Mouse (Mus musculus) midbrain, postnatal 0 days (tissue): Measurements from ENCODE around the gene Lpin2. TPM values are rescaled to one million over a fixed set of nuclear protein-coding genes. Genes with fewer than 3 reads are reported as not detected.

Experiments used
- ATAC-seq: fragments of 200-750 bp; cut with Nextera tagmentation; 2 replicates; pipeline ENCODE4 v1.8.0; 2017; ENCODE audit warnings: moderate number of reproducible peaks, mild to moderate bottlenecking, moderate TSS enrichment, moderate library complexity; ENCODE audit not compliant: low FRiP score
- DNase-seq: peaks from one replicate; pipeline ENCODE4 v3.0.0-alpha.2; 2015; ENCODE audit warnings: low spot score
- H3K27ac ChIP-seq: fragments of 300-500 bp; sonication (generic); 2 replicates; pipeline ENCODE4 v1.5.1; 2014; ENCODE audit warnings: low read depth, mild to moderate bottlenecking, low read length, mixed read lengths
- H3K27me3 ChIP-seq: fragments of 300-500 bp; sonication (generic); 2 replicates; pipeline ENCODE4 v1.6.1; 2014; ENCODE audit warnings: low read length, control low read depth, mixed read lengths; ENCODE audit not compliant: insufficient read depth
- H3K36me3 ChIP-seq: fragments of 300-500 bp; sonication (generic); 2 replicates; pipeline ENCODE4 v1.6.1; 2014; ENCODE audit warnings: low read length, control low read depth, mixed read lengths; ENCODE audit not compliant: insufficient read depth
- H3K4me1 ChIP-seq: fragments of 300-500 bp; sonication (generic); 2 replicates; pipeline ENCODE4 v1.6.1; 2014; ENCODE audit warnings: mild to moderate bottlenecking, control low read depth, antibody characterized with exemption, low read length, mixed read lengths; ENCODE audit not compliant: insufficient read depth
- H3K4me2 ChIP-seq: fragments of 300-500 bp; sonication (generic); 2 replicates; pipeline ENCODE4 v1.6.1; 2014; ENCODE audit warnings: low read depth, mild to moderate bottlenecking, low read length, mixed read lengths; ENCODE audit not compliant: poor library complexity, severe bottlenecking
- H3K4me3 ChIP-seq: fragments of 300-500 bp; sonication (generic); 2 replicates; pipeline ENCODE4 v1.5.1; 2014; ENCODE audit warnings: low read depth, mild to moderate bottlenecking, low read length, moderate library complexity
- H3K9ac ChIP-seq: fragments of 300-500 bp; sonication (generic); replicated peaks from 2 replicates; pipeline ENCODE4 v1.6.1; 2014; ENCODE audit warnings: mild to moderate bottlenecking, low read length, moderate library complexity, mixed read lengths; ENCODE audit not compliant: poor library complexity, severe bottlenecking
- H3K9me3 ChIP-seq: fragments of 300-500 bp; sonication (generic); 2 replicates; pipeline ENCODE4 v1.6.1; 2016; ENCODE audit warnings: low read length, control low read depth
- CTCF ChIP-seq: IDR thresholded peaks from 2 replicates; pipeline ENCODE4 v1.5.1; 2016; ENCODE audit warnings: antibody characterized with exemption, mild to moderate bottlenecking
- WGBS: fragments of 180-500 bp; shearing (Covaris S2); extraction: QIAGEN DNeasy Blood & Tissue Kit; methylation state at CpG from one replicate; pipeline ENCODE4 v1.1.7; 2014; 5-methylcytosine and 5-hydroxymethylcytosine counted together
- polyA plus RNA-seq: library from polyadenylated mRNA; unstranded; fragments of >200 nt; fragmentation: Nextera tagmentation; extraction: Ambion mirVana; gene quantifications from 2 replicates; pipeline ENCODE4 v1.2.1, GENCODE M21; 2015
- total RNA-seq: library from RNA; depleted of rRNA; stranded (reverse); fragments of >200 nt; gene quantifications from 2 replicates; pipeline ENCODE4 v1.2.3, GENCODE M21; 2014

Gene Lpin2
- total and polyA plus RNA-seq, 2 experiments from 2014 or later: 39.1 to 53.4 TPM

- DNase-seq (no peak), ATAC-seq (no peak)
- 96% methylated on average over 7 of the region's 7 CpGs for WGBS
- Histone ChIP-seq H3K4me1 (no peaks in the 10 kb centered on the region), H3K9ac (no peak overlapping the region), H3K27ac (no peak overlapping the region), H3K27me3 (no peaks in the 10 kb centered on the region), H3K4me3 (no peak overlapping the region), H3K4me2 (no peak overlapping the region), H3K36me3 (no peaks in the 10 kb centered on the region), H3K9me3 (no peaks in the 10 kb centered on the region)
- TF ChIP-seq CTCF: no peak
Measured at GRCm38 (mm10) chr17:71287586-71287985, 105.2 kb downstream of the Lpin2 start.

- Histone ChIP-seq H3K27ac (no peak overlapping the region), H3K9ac (no peak overlapping the region), H3K36me3 (no peaks in the 10 kb centered on the region), H3K4me2 (no peak overlapping the region), H3K4me1 (no peaks in the 10 kb centered on the region), H3K27me3 (no peaks in the 10 kb centered on the region), H3K9me3 (no peaks in the 10 kb centered on the region), H3K4me3 (no peak overlapping the region)
- WGBS: 94% methylated on average over 11 of the region's 11 CpGs
- ATAC-seq (no peak), DNase-seq (no peak)
- TF ChIP-seq CTCF: no peak
Measured at GRCm38 (mm10) chr17:71288145-71288758, 105.9 kb downstream of the Lpin2 start.

GRCm38 (mm10) chr17:71288808-71289548 lies 106.6 kb downstream of the Lpin2 start:
- H3K36me3 ChIP-seq: no peaks in the 10 kb centered on the region
- no peak overlapping the region for H3K4me2 ChIP-seq
- no peak overlapping the region for H3K4me3 ChIP-seq
- no peak for TF ChIP-seq CTCF
- H3K9me3 ChIP-seq: no peaks in the 10 kb centered on the region
- WGBS: 87% methylated on average over 10 of the region's 10 CpGs
- no peak overlapping the region for H3K9ac ChIP-seq
- no peak overlapping the region for H3K27ac ChIP-seq
- no peak for ATAC-seq
- no peaks in the 10 kb centered on the region for H3K27me3 ChIP-seq
- H3K4me1 ChIP-seq: no peaks in the 10 kb centered on the region
- DNase-seq: no peak

GRCm38 (mm10) chr17:71289572-71290176 lies 107.3 kb downstream of the Lpin2 start:
- no peak overlapping the region for H3K4me3 ChIP-seq
- H3K36me3 ChIP-seq: no peaks in the 10 kb centered on the region
- H3K9me3 ChIP-seq: no peaks in the 10 kb centered on the region
- H3K27me3 ChIP-seq: no peaks in the 10 kb centered on the region
- no peak for TF ChIP-seq CTCF
- ATAC-seq: no peak
- H3K27ac ChIP-seq: no peak overlapping the region
- no peak for DNase-seq
- no peaks in the 10 kb centered on the region for H3K4me1 ChIP-seq
- H3K4me2 ChIP-seq: no peak overlapping the region
- H3K9ac ChIP-seq: no peak overlapping the region
- WGBS: 65% methylated on average over 6 of the region's 6 CpGs

GRCm38 (mm10) chr17:71290486-71291410 lies 108.4 kb downstream of the Lpin2 start:
- 86% methylated on average over 7 of the region's 7 CpGs for WGBS
- Histone ChIP-seq H3K4me2 (no peak overlapping the region), H3K9ac (no peak overlapping the region), H3K4me3 (no peak overlapping the region), H3K27me3 (no peaks in the 10 kb centered on the region), H3K27ac (no peak overlapping the region), H3K9me3 (no peaks in the 10 kb centered on the region), H3K4me1 (no peaks in the 10 kb centered on the region), H3K36me3 (no peaks in the 10 kb centered on the region)
- TF ChIP-seq CTCF: no peak
- ATAC-seq (no peak), DNase-seq (no peak)
